Mouse (Mus musculus) spleen, adult 2 months (tissue): ENCODE data around the gene Lbx2. TPM values are rescaled to one million over a fixed set of nuclear protein-coding genes. Genes with fewer than 3 reads are reported as not detected.

ENCODE experiments used
- DNase-seq, 2 experiments: peaks; one replicate each; pipeline versions ENCODE4 v3.0.0 to v3.0.0-alpha.2; 2012 to 2021; ENCODE audit warnings: low spot score in 2 of 2, low read depth in 1 of 2
- H3K27ac ChIP-seq: fragments of 200-500 bp; 2 replicates; pipeline ENCODE4 v1.5.1; 2012; ENCODE audit warnings: low read length, inconsistent platforms; ENCODE audit not compliant: insufficient read depth
- H3K27me3 ChIP-seq: fragments of 200-500 bp; 2 replicates; pipeline ENCODE4 v1.6.1; 2012; ENCODE audit warnings: mild to moderate bottlenecking, moderate library complexity, low read length, inconsistent platforms; ENCODE audit not compliant: control insufficient read depth, insufficient read depth
- H3K36me3 ChIP-seq: fragments of 200-500 bp; 2 replicates; pipeline ENCODE4 v1.6.1; 2012; ENCODE audit warnings: mild to moderate bottlenecking, low read length, inconsistent platforms; ENCODE audit not compliant: control insufficient read depth, insufficient read depth
- H3K4me1 ChIP-seq: fragments of 200-500 bp; 2 replicates; pipeline ENCODE4 v1.6.1; 2011; ENCODE audit warnings: inconsistent platforms; ENCODE audit not compliant: control insufficient read depth, insufficient read depth, insufficient read length
- H3K4me3 ChIP-seq: fragments of 200-500 bp; 2 replicates; pipeline ENCODE4 v1.5.1; 2011; ENCODE audit warnings: mild to moderate bottlenecking, inconsistent platforms; ENCODE audit not compliant: insufficient read depth, insufficient read length; ENCODE audit errors: extremely low read depth
- CTCF ChIP-seq: fragments of 200-500 bp; IDR thresholded peaks from 2 replicates; pipeline ENCODE4 v1.5.1; 2011; ENCODE audit warnings: mild to moderate bottlenecking, inconsistent platforms; ENCODE audit not compliant: insufficient read depth, insufficient read length, insufficient replicate concordance; ENCODE audit errors: extremely low read depth
- POLR2A ChIP-seq: fragments of 200-500 bp; IDR thresholded peaks from 2 replicates; pipeline ENCODE4 v1.6.1; 2011; ENCODE audit warnings: low read depth, low read length, inconsistent platforms
- WGBS: fragments of 180-500 bp; shearing (Covaris S2); methylation state at CpG from one replicate; pipeline ENCODE4 v1.1.7; 2018; 5-methylcytosine and 5-hydroxymethylcytosine counted together
- polyA plus RNA-seq: library from polyadenylated mRNA; depleted of rRNA; stranded (reverse); fragments of >200 nt; gene quantifications from 2 replicates; pipeline ENCODE4 v1.2.3, GENCODE M21; 2012; rRNA removed

The Lbx2 gene
- polyA plus RNA-seq = 2.8 and 3.9 TPM in 2 replicates

- Histone ChIP-seq H3K36me3 (no peaks in the 10 kb centered on the region; the same call in 1 of the 2 replicates), H3K4me3 (peak within 1 kb of the TSS; percentile 21; the same call in 1 of the 2 replicates), H3K4me1 (0 out of 2 replicates have a peak, but pooled peaks cover 3% of the 10 kb centered on the region), H3K27ac (peak within 1 kb of the TSS; percentile 31; the same call in 1 of the 2 replicates), H3K27me3 (peaks cover 12% of the 10 kb centered on the region)
- WGBS = 5% methylated on average over 40 of the region's 42 CpGs
- no peak for DNase-seq
- no peak for TF ChIP-seq CTCF
- TF ChIP-seq POLR2A = no peak
These were observed at the start of gene Lbx2 for GRCm38 (mm10) chr6:83086121-83087035. Lbx2 (plus strand) TSS chr6:83086367.

- H3K36me3 ChIP-seq = peaks cover under 1% of the 10 kb centered on the region; the same call in 1 of the 2 replicates
- no peak overlapping the region for H3K27ac ChIP-seq
- WGBS = 95% methylated on average over 8 of the region's 8 CpGs
- no peaks in the 10 kb centered on the region for H3K27me3 ChIP-seq
- peaks cover 7% of the 10 kb centered on the region; the same call in 1 of the 2 replicates for H3K4me1 ChIP-seq
- no peak for TF ChIP-seq POLR2A
- no peak for TF ChIP-seq CTCF
- H3K4me3 ChIP-seq = no peak overlapping the region
- no peak for DNase-seq
These were observed 49.0 kb upstream of the Lbx2 start for GRCm38 (mm10) chr6:83037188-83037587.

GRCm38 (mm10) chr6:83038496-83039012, 47.6 kb upstream of the Lbx2 start:
- WGBS = 23% methylated on average over 24 of the region's 24 CpGs
- H3K4me1 ChIP-seq = peaks cover 7% of the 10 kb centered on the region; the same call in 1 of the 2 replicates
- H3K4me3 ChIP-seq = peak overlapping the region; percentile 51
- H3K27me3 ChIP-seq = no peaks in the 10 kb centered on the region
- peak overlapping the region; percentile 85 for H3K27ac ChIP-seq
- peak; percentile 81 to 94 for DNase-seq
- H3K36me3 ChIP-seq = no peaks in the 10 kb centered on the region
- TF ChIP-seq CTCF = no peak
- no peak for TF ChIP-seq POLR2A

DNA sequence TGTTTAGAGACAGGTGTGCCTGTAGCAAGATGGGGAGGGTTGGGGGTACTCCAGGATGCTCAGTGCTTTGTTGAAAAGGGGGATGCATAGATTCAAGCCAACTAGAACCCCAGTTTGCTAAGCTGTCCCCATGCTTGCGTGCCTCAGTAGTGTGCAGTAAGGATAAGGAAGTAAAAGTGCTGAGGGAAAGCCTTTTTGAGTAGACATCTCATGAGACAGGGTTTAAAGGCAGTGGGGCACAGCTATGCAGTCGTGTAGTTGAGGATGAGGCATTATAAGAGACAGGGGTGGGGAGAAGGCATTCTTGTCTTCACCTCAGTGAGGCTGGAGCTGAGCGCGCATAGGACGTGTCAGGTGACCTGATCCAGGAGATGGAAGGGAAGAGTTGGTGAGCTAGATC, 45.6 kb upstream of the Lbx2 start:
- no peak overlapping the region for H3K4me3 ChIP-seq
- peaks cover 11% of the 10 kb centered on the region; the same call in 1 of the 2 replicates for H3K4me1 ChIP-seq
- 0 out of 2 replicates have a peak overlapping the region, but pooled peaks have one; percentile 48 for H3K27ac ChIP-seq
- 83% methylated on average over 5 of the region's 5 CpGs for WGBS
- TF ChIP-seq POLR2A (no peak), CTCF (no peak)
- no peak for DNase-seq
- H3K36me3 ChIP-seq = no peaks in the 10 kb centered on the region
- no peaks in the 10 kb centered on the region for H3K27me3 ChIP-seq

DNA sequence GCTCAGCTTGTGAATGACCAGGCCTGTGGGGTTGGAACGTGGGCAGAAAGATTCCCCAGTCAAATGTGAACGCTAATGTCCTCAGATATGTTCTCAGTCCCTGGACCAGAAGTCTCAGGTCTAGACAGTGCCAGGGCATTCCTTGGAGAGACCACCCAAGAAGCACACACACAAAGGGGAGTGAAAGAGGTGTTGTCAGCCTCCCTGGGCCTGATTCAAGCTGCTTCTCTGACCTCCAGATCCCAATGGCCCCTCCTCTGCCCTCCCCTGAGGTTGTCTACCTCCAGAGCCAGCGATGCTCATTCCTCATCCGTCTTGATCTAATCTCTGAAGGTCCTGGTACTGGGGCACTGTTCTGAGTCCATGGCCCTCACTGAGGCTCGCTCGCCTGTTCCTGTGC, 42.6 kb upstream of the Lbx2 start:
- 87% methylated on average over 6 of the region's 6 CpGs for WGBS
- no peaks in the 10 kb centered on the region for H3K36me3 ChIP-seq
- peaks cover 7% of the 10 kb centered on the region; the same call in 1 of the 2 replicates for H3K4me1 ChIP-seq
- no peak overlapping the region; the same call in 1 of the 2 replicates for H3K27ac ChIP-seq
- H3K4me3 ChIP-seq = no peak overlapping the region
- no peaks in the 10 kb centered on the region for H3K27me3 ChIP-seq
- no peak for DNase-seq
- TF ChIP-seq POLR2A = no peak
- no peak for TF ChIP-seq CTCF

DNA sequence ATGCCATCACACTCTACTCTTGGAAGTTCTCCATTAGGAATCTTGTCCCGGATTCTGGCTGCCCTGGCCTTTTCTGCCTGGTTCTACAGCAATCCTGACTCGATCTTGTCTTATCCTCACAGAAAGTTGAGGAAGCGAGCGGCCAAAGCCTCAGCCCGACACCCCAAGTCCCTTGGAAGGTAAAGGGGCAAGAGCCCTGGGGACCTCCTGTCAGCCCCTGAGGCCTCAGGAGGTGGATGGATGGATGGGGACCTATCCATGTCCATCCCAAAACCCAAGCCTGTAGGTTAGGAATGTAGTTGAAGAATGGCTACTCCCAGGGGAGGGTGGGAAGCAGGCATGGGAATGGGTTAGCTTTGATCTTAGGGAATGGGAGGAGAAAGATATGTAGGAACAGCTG, 42.2 kb upstream of the Lbx2 start:
- peaks cover 5% of the 10 kb centered on the region; the same call in 1 of the 2 replicates for H3K4me1 ChIP-seq
- no peaks in the 10 kb centered on the region for H3K27me3 ChIP-seq
- WGBS = 92% methylated on average over 5 of the region's 5 CpGs
- H3K36me3 ChIP-seq = no peaks in the 10 kb centered on the region
- no peak overlapping the region for H3K4me3 ChIP-seq
- TF ChIP-seq CTCF (no peak), POLR2A (no peak)
- DNase-seq = no peak
- no peak overlapping the region; the same call in 1 of the 2 replicates for H3K27ac ChIP-seq
